Mouse (Mus musculus): Measurements from ENCODE around the gene Ihh. TPM values are rescaled to one million over a fixed set of nuclear protein-coding genes. Genes with fewer than 3 reads are reported as not detected.

Gene Ihh
- 1.3 and 1.6 TPM in 2 replicates for polyA plus RNA-seq (2015; fragmentation: Nextera tagmentation; extraction: Ambion mirVana)

DNA sequence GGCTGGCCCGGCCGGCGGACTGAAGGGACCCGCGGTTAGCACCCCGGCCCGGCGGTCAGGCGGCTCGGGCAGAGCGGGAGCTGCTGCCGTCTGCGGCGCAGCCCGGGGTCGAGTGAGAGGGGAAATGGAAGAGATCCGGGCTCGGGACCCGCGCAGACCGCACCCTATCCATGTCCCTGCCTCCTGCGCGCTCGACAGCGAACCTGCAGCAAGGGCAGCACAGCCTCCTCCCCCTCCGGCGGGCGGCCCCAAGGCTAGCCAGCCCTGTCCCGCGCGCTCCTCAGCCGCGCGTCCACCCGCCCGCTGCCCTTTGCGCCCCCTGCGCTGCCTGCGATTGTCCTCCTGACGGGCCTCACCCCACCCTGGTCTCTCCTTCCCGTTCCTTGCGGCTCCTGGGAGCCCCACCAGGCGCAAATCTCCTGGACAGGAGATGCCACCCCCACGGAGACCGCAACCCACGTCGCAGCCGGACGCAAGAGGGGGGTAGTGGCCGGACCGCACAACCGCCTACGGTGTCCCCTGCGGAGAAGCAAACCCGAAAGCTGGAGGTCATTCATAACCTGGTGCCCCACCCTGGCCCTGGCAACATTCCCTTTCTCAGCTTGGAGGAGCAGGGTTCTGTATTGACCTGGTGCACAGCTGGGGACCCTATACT, at the start of gene Ihh:
TSS of gene Ihh (minus strand) at position 117 of the 655 bp plus-strand sequence.
- H3K9me3 ChIP-seq (replicated peaks) = no peaks in the 10 kb centered on the region

DNA sequence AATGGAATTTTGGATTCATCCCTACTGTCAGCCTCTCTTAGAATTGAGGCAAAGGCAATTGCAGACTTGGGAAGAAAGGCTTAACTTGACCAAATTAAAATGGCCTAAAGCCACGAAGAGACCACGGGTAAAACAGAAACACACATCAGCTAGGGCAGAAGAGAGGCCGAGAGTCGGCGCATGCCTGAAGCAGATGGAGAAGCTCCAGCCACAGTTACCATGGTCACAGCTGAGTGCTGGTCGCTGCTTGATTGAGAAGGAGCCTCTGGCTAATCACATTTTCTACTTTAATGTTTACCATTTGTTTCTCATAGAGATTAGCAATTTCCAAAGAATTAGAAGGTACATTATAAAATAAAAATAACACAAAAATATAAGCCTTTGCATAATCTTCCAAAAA, 49.7 kb upstream of the Ihh start:
- Histone ChIP-seq H3K27ac (no peak overlapping the region), H3K9me3 (replicated peaks) (no peaks in the 10 kb centered on the region), H3K9ac (no peak overlapping the region), H3K4me3 (replicated peaks) (no peak overlapping the region), H3K4me1 (replicated peaks) (peaks cover 3% of the 10 kb centered on the region; the same call in 1 of the 2 replicates), H3K36me3 (no peaks in the 10 kb centered on the region), H3K27me3 (no peaks in the 10 kb centered on the region), H3K4me2 (no peak overlapping the region)
- ATAC-seq (ENCODE audit: low read depth) = no peak
- WGBS (ENCODE audit: insufficient replicate concordance) = 61% methylated on average over 6 of the region's 6 CpGs
- DNase-seq = no peak

More for the DNA sequence above, at the start of gene Ihh:
- H3K4me2 ChIP-seq = peak within 1 kb of the TSS; percentile 50
- WGBS (ENCODE audit: insufficient replicate concordance) = 3% methylated on average over 55 of the region's 55 CpGs
- peaks cover 83% of the 10 kb centered on the region for H3K27me3 ChIP-seq
- ATAC-seq (ENCODE audit: low read depth) = peak; percentile 78
- peak within 1 kb of the TSS; percentile 65 for H3K9ac ChIP-seq
- peak within 1 kb of the TSS; percentile 53; the same call in 1 of the 2 replicates for H3K27ac ChIP-seq
- no peaks in the 10 kb centered on the region for H3K36me3 ChIP-seq
- peak within 1 kb of the TSS; percentile 51 for H3K4me3 ChIP-seq (replicated peaks)
- H3K4me1 ChIP-seq (replicated peaks) = peaks cover 14% of the 10 kb centered on the region; the same call in 1 of the 2 replicates
- no peak for DNase-seq

DNA sequence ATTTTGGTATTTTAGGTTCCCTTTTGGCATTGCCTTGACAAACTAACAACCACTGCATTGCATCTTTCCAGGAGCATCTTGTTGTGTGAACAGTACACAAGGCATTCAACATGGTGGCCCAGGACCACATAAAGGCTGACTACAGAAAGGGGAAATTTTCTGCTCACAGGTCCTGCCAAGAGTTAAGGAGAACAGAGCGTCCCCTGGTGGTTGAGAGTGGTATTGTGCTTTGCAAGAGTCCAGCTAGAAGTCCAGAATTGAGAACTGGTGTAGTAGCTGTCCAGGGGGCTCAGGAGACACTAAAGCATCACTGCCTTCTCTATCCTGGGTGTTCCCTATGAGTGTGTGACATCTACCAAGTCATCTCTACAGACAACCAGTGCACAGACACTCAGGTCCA, 49.0 kb upstream of the Ihh start:
- Histone ChIP-seq H3K36me3 (no peaks in the 10 kb centered on the region), H3K27me3 (no peaks in the 10 kb centered on the region), H3K9ac (no peak overlapping the region), H3K4me1 (replicated peaks) (peaks cover 3% of the 10 kb centered on the region; the same call in 1 of the 2 replicates), H3K27ac (no peak overlapping the region), H3K4me2 (no peak overlapping the region), H3K9me3 (replicated peaks) (no peaks in the 10 kb centered on the region), H3K4me3 (replicated peaks) (no peak overlapping the region)
- DNase-seq (peak; percentile 17), ATAC-seq (ENCODE audit: low read depth) (no peak)
- 0% methylated on average over 1 of the region's 1 CpGs for WGBS (ENCODE audit: insufficient replicate concordance)

DNA sequence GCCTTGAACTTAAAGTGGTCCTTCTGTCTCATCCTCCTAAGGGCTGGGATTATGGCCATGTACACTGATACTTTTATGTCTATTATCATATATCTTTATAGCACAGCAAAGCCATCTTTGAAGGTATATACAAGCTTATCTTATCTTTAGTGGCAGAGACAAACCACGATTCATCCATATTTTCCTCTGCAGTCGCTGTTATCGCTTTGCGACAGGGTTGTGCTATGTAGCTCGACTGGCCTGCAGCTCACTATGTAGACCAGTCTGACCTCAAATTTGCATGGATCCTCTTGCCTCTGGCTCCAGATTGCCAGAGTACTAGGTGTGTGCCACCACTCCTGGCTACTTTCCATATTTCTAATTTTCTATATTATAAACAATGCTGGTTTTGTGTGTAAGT, 47.7 kb upstream of the Ihh start:
- Histone ChIP-seq H3K36me3 (no peaks in the 10 kb centered on the region), H3K9ac (no peak overlapping the region), H3K27ac (no peak overlapping the region), H3K27me3 (no peaks in the 10 kb centered on the region), H3K4me3 (replicated peaks) (no peak overlapping the region), H3K4me1 (replicated peaks) (peaks cover 3% of the 10 kb centered on the region; the same call in 1 of the 2 replicates), H3K9me3 (replicated peaks) (no peaks in the 10 kb centered on the region), H3K4me2 (no peak overlapping the region)
- DNase-seq (no peak), ATAC-seq (ENCODE audit: low read depth) (no peak)
- WGBS (ENCODE audit: insufficient replicate concordance) = 22% methylated on average over 5 of the region's 5 CpGs

DNA sequence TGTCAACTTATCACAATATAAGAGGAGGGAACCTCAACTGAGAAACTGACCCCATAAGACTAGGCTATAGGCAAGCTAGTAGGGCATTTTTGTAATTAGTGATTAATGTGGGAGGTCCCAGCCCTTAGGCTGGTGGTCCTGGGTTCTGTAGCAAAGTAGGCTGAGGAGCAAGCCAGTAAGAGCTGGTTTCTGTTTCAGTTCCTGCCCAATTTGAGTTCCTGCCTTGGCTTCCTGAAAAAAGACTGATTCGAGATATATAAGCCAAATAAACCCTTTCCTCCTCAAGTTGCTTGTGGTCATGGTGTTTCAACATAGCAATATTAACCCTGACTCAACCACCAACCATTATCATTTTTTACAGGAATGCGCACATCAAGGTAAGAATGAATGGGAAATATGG, 45.8 kb upstream of the Ihh start:
- ATAC-seq (ENCODE audit: low read depth) (no peak), DNase-seq (no peak)
- Histone ChIP-seq H3K9ac (no peak overlapping the region), H3K4me2 (no peak overlapping the region), H3K27me3 (no peaks in the 10 kb centered on the region), H3K36me3 (no peaks in the 10 kb centered on the region), H3K4me3 (replicated peaks) (no peak overlapping the region), H3K27ac (no peak overlapping the region), H3K4me1 (replicated peaks) (peaks cover 3% of the 10 kb centered on the region; the same call in 1 of the 2 replicates), H3K9me3 (replicated peaks) (no peaks in the 10 kb centered on the region)
- 46% methylated on average over 2 of the region's 2 CpGs for WGBS (ENCODE audit: insufficient replicate concordance)

DNA sequence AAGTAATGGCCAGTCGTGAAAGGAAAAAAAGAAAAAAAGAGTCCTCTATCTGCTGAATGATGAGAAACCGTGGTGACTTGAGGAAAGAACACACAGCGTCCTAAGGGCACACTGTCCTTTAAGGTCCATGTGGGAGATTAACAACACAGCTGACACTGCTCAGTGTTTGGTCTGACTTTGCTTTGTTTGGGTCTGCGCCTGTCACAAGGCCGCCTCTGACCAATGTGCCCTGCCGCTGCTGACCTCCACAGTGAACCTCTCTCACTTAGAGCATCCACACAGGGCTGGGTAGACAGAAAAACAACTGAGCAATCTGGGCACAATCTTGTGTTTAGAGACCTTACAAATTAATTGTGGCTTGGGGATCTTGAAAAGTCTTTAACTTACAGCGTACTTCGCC, 25.5 kb upstream of the Ihh start:
- no peak overlapping the region for H3K27ac ChIP-seq
- no peak overlapping the region for H3K9ac ChIP-seq
- WGBS (ENCODE audit: insufficient replicate concordance) = 71% methylated on average over 8 of the region's 8 CpGs
- no peaks in the 10 kb centered on the region for H3K36me3 ChIP-seq
- ATAC-seq (ENCODE audit: low read depth) (no peak), DNase-seq (no peak)
- H3K4me3 ChIP-seq (replicated peaks) = no peak overlapping the region
- no peaks in the 10 kb centered on the region for H3K4me1 ChIP-seq (replicated peaks)
- no peaks in the 10 kb centered on the region for H3K27me3 ChIP-seq
- H3K9me3 ChIP-seq (replicated peaks) = no peaks in the 10 kb centered on the region
- no peak overlapping the region for H3K4me2 ChIP-seq

DNA sequence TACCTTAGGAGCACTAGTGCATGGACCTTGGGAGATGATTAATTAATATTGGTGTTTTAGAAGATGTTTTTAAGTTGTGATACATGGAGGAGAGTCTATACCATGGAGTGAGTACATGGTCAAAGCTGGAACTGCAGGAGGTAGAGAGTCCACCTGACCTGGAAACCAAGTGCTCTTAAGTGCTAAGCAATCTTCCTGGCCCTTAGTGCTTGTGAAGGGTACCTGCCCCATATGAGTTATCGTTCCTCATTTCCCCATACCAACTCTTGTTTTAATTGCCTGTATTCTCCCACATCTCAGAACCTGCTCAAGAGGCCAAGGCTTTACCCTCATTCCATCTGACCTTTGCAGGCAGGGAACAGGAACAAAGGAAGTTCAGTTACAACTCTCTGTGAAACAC, 24.5 kb upstream of the Ihh start:
- no peaks in the 10 kb centered on the region for H3K9me3 ChIP-seq (replicated peaks)
- no peak for DNase-seq
- 79% methylated on average over 1 of the region's 1 CpGs for WGBS (ENCODE audit: insufficient replicate concordance)
- H3K4me3 ChIP-seq (replicated peaks) = no peak overlapping the region
- H3K36me3 ChIP-seq = no peaks in the 10 kb centered on the region
- no peaks in the 10 kb centered on the region for H3K27me3 ChIP-seq
- no peak for ATAC-seq (ENCODE audit: low read depth)
- no peak overlapping the region for H3K9ac ChIP-seq
- H3K4me2 ChIP-seq = no peak overlapping the region
- no peak overlapping the region for H3K27ac ChIP-seq
- H3K4me1 ChIP-seq (replicated peaks) = no peaks in the 10 kb centered on the region

DNA sequence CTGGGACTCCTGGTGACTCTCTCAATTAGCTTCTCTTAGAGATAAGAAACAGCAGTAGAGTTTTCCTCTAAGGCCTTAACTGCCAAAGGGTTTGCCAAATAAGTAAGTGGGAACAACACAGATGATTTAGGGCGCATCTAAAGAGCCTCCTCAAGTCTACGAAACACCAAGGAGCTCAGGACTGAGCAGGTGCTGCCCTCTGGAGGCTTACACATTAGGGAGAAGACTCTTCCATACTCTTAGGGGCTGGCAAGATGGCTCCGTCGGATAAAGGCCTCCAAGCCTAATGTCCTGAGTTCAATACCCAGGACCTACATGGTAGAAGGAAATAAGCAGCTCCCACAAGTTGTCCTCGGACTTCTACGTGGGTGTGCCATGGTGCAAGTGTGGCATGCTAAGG, 22.1 kb upstream of the Ihh start:
- Histone ChIP-seq H3K4me2 (no peak overlapping the region), H3K9me3 (replicated peaks) (no peaks in the 10 kb centered on the region), H3K4me3 (replicated peaks) (no peak overlapping the region), H3K9ac (no peak overlapping the region), H3K27ac (no peak overlapping the region), H3K36me3 (no peaks in the 10 kb centered on the region), H3K4me1 (replicated peaks) (no peaks in the 10 kb centered on the region), H3K27me3 (no peaks in the 10 kb centered on the region)
- DNase-seq = no peak
- WGBS (ENCODE audit: insufficient replicate concordance) = 63% methylated on average over 6 of the region's 6 CpGs
- ATAC-seq (ENCODE audit: low read depth) = no peak

DNA sequence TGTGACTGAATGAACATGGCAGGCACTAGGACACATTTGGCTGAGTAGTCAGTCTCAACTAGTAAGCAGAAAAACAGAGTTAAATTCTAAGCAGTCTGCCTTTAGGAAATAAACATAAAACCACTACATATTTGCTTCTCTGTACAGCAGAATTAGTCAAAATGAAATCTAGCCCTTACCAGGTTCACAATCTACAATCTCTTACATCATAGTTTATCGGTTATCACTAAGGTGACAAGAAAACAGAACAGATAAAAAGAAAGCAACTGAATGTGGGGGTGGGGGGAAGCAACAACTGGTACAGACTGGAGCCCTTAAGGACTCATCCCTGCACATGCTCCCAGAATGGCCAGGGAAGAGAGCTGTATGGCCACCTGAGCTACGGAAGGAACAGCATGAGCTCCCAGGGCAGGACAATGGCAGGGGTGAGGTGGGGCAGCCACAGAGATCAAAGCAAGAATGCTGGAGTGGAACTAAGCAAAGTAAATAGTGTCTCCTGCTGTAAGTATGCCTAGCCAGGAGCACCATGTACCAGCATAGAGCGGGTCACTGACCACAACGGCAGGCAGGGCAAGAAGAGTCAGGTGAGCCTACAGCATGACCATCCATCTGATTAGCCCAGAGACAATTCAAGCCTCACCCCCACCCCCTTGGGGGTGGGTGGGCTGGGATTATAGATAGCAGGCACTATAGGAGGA, 20.0 kb upstream of the Ihh start:
- 43% methylated on average over 4 of the region's 4 CpGs for WGBS (ENCODE audit: insufficient replicate concordance)
- no peak overlapping the region; the same call in 1 of the 2 replicates for H3K27ac ChIP-seq

DNA sequence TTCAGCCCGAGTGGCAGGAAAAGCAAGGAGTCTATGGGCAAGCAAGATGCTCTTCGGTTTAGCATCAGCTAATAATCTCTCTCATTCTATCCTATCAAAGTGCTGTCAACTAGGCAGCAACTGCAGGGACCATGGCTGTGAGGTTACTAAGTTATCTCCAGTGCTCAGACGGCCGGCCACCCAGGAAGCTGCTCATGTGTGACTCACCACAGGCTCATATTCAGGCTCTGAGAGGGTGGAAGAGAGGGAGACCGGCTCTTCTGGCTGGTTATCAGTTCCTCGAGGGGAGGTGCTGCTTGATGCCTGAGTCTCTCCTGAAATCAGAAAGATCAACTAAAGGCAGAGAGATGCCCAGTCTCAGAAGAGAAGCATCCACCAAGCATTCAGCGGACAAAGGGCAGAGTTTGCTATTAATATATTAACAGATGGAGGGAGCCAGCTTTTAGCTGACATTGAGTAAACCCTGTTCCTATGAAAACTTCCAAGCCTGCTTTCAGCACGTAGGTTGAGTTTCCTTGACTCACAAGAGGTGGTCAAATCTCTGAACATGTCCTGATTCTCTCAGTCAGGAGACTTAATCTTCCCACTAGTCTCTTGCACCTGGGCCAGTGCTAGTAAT, 16.6 kb upstream of the Ihh start:
- Histone ChIP-seq H3K9ac (no peak overlapping the region), H3K4me3 (replicated peaks) (no peak overlapping the region), H3K36me3 (no peaks in the 10 kb centered on the region), H3K9me3 (replicated peaks) (no peaks in the 10 kb centered on the region), H3K4me2 (no peak overlapping the region), H3K27ac (no peak overlapping the region), H3K4me1 (replicated peaks) (peaks cover 2% of the 10 kb centered on the region; the same call in 1 of the 2 replicates), H3K27me3 (no peaks in the 10 kb centered on the region)
- ATAC-seq (ENCODE audit: low read depth) (no peak), DNase-seq (no peak)
- WGBS (ENCODE audit: insufficient replicate concordance) = 32% methylated on average over 8 of the region's 8 CpGs

More for the DNA sequence above, 20.0 kb upstream of the Ihh start:
- Histone ChIP-seq H3K9me3 (replicated peaks) (no peaks in the 10 kb centered on the region), H3K4me1 (replicated peaks) (no peaks in the 10 kb centered on the region), H3K27me3 (no peaks in the 10 kb centered on the region), H3K4me3 (replicated peaks) (no peak overlapping the region), H3K36me3 (no peaks in the 10 kb centered on the region), H3K4me2 (no peak overlapping the region), H3K9ac (no peak overlapping the region)
- no peak for DNase-seq
- peak; percentile 77 for ATAC-seq (ENCODE audit: low read depth)

DNA sequence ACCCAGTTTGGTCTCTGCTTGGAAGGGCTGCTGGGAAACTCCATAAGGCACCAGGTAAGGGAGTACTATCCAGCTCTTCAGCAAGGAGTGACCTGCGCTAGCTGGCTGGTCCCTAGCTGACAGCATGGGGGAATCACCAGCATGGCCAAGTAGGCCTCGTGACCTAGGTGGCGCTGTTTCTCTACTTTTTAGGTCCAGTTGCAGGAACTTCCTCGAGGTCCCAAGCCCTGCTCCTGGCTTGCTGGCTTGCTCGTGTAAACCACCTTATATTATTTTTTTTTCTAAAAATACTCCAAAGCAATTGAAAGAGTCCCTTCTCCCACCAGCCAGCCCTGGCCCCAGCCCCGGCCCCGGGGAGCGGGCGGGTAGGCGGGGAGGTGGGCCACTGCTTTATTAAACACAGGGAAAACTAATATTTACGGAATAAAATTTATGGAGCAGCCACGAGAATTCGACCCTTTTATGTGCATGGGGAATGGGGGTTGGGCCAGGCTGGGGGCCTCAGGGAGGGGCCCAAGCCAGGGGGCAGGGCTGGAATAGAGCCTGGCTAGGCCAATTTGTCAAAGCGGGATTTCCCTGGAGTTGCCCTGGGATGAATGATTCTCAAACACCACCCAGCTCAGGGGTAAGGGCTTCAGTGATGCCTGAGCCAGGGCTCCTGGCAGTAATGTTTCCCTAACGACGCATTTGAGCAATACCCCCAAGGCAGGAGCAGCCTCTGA, 13.2 kb upstream of the Ihh start:
- no peak for DNase-seq
- no peak for ATAC-seq (ENCODE audit: low read depth)
- 24% methylated on average over 16 of the region's 16 CpGs for WGBS (ENCODE audit: insufficient replicate concordance)

More for the DNA sequence above, 13.2 kb upstream of the Ihh start:
- no peak overlapping the region for H3K4me3 ChIP-seq (replicated peaks)
- no peaks in the 10 kb centered on the region for H3K36me3 ChIP-seq
- H3K9me3 ChIP-seq (replicated peaks) = no peaks in the 10 kb centered on the region
- H3K4me2 ChIP-seq = peak overlapping the region; percentile 17; the same call in 1 of the 2 replicates
- H3K27ac ChIP-seq = no peak overlapping the region
- no peak overlapping the region for H3K9ac ChIP-seq
- 0 out of 2 replicates have a peak, but pooled peaks cover 2% of the 10 kb centered on the region for H3K27me3 ChIP-seq
- H3K4me1 ChIP-seq (replicated peaks) = peaks cover 5% of the 10 kb centered on the region; the same call in 1 of the 2 replicates

Data from liver, embryonic 13.5 days (tissue).